ENCODE assay signal across 21 mouse cellular contexts in the genomic region with DNA sequence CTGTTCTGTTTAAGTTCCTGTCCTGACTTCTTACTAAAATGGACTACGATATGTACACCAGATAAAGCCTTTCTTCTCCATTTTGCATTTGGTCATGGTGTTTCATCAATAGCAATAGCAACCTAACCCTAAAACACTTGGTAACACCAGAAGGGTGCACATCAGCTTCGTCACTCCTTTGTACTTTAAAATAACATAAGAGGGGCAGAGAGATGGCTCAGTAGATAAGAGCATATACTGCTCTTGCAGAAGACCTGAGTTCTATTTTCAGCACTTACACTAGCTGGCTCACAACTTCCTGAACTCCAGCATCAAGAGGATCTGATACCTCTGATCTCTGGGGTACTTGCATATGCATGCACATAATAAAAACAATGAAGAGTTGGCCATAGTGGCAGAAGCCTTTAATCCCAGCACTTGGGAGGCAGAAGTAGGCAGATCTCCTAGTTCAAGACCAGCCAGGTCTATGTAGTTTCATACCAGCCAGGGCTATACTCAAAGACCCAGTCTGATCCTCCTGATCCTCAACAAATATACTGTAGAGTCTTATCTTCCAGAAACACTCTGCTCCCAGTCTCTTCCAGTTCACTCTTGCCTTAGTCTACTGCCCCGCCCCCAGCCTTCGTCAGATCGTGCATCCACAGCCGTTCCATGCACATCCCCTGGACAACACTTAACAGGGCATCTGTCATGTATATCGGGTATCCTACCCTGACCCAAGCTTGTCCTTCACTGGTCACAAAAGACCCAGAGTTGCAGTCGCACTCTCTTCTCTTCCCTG. TPM values are rescaled to one million over a fixed set of nuclear protein-coding genes. Genes with fewer than 3 reads are reported as not detected.
A peak's percentile ranks its signal among the peaks of the same experiment; 100 is the strongest.
DNase-seq lines count a peak whose midpoint lies in the region; ATAC-seq and TF ChIP-seq lines count a peak whose summit lies in the region.
"Had no signal": no experiment of that assay in that cellular context is flagged by ENCODE, and none has a peak within 500 bp of the region (broad histone marks: within the 10 kb centered on the region; RNA-seq: fewer than 3 reads in every experiment).

No protein-coding gene starts in this region.

- no peaks in the 10 kb centered on the region for H3K9me3 ChIP-seq in liver, embryonic 15.5 days (replicated peaks)
- H3K9me3 ChIP-seq in intestine, embryonic 15.5 days: no peaks in the 10 kb centered on the region
- H3K9me3 ChIP-seq: hindbrain, embryonic 12.5 days; lung, embryonic 15.5 days; midbrain, embryonic 15.5 days had no signal

- H3K36me3 ChIP-seq in liver, embryonic 15.5 days (replicated peaks): no peaks in the 10 kb centered on the region
- no peaks in the 10 kb centered on the region for H3K36me3 ChIP-seq in intestine, embryonic 15.5 days
- H3K36me3 ChIP-seq: lung, embryonic 15.5 days; midbrain, embryonic 15.5 days had no signal

- peak overlapping the region; percentile 29; the same call in 1 of the 2 replicates for H3K4me2 ChIP-seq in liver, embryonic 15.5 days
- no peak overlapping the region for H3K4me2 ChIP-seq in intestine, embryonic 15.5 days (replicated peaks)
- H3K4me2 ChIP-seq: hindbrain, embryonic 12.5 days; lung, embryonic 15.5 days; midbrain, embryonic 15.5 days had no signal

- no peak for TF ChIP-seq CTCF in lung, adult 2 months (IDR thresholded peaks at IDR 0.05; ENCODE audit: insufficient read depth, low read length)

- no peak overlapping the region for H3K4me3 ChIP-seq in liver, embryonic 15.5 days (replicated peaks)
- no peak overlapping the region for H3K4me3 ChIP-seq in lung, adult 2 months (replicated peaks; ENCODE audit: extremely low read depth, low read depth, low read length)
- no peak overlapping the region for H3K4me3 ChIP-seq in intestine, embryonic 15.5 days (replicated peaks)
- H3K4me3 ChIP-seq: hindbrain, embryonic 12.5 days; lung, embryonic 15.5 days; midbrain, embryonic 15.5 days had no signal

- no peak for TF ChIP-seq POLR2A in lung, adult 2 months (IDR thresholded peaks at IDR 0.05; ENCODE audit: borderline replicate concordance, extremely low read depth, low read depth, low read length)

- DNase-seq in thymus, postnatal 0 days (ENCODE audit: low spot score): peak; percentile 39
- no peak for DNase-seq in thymus, adult 18-20 months
- no peak for DNase-seq in urinary bladder, adult 18-20 months (ENCODE audit: low spot score in 2 of 2)
- DNase-seq in lung, adult 2 months: no peak
- DNase-seq: cerebellum, adult 18-20 months; cerebellum, postnatal 36 days; heart, postnatal 10 days; kidney, postnatal 14 days; spleen, adult 18-20 months had no signal

- H3K9ac ChIP-seq in liver, embryonic 15.5 days: peak overlapping the region; percentile 40; the same call in 1 of the 2 replicates
- H3K9ac ChIP-seq in intestine, embryonic 15.5 days: no peak overlapping the region
- H3K9ac ChIP-seq: hindbrain, embryonic 12.5 days; lung, embryonic 15.5 days; midbrain, embryonic 15.5 days had no signal

- peaks cover 39% of the 10 kb centered on the region for H3K4me1 ChIP-seq in liver, embryonic 15.5 days (replicated peaks)
- no peaks in the 10 kb centered on the region for H3K4me1 ChIP-seq in lung, adult 2 months (ENCODE audit: control insufficient read depth, insufficient read depth, low read length)
- H3K4me1 ChIP-seq in intestine, embryonic 15.5 days (replicated peaks): no peaks in the 10 kb centered on the region
- H3K4me1 ChIP-seq: hindbrain, embryonic 12.5 days; lung, embryonic 15.5 days; midbrain, embryonic 15.5 days had no signal

- no peaks in the 10 kb centered on the region for H3K27me3 ChIP-seq in liver, embryonic 15.5 days
- H3K27me3 ChIP-seq in intestine, embryonic 15.5 days (replicated peaks): no peaks in the 10 kb centered on the region
- H3K27me3 ChIP-seq: hindbrain, embryonic 12.5 days; lung, embryonic 15.5 days; midbrain, embryonic 15.5 days had no signal

- ATAC-seq in erythroblast, adult 5-6 weeks (replicated peaks; ENCODE audit: low FRiP score, poor library complexity, severe bottlenecking): peak; percentile 67
- peak; percentile 80 for ATAC-seq in liver, embryonic 15.5 days (ENCODE audit: insufficient read depth)
- ATAC-seq in intestine, embryonic 15.5 days: no peak
- ATAC-seq: intestine, postnatal 0 days; midbrain, embryonic 15.5 days had no signal

- peak overlapping the region; percentile 66 for H3K27ac ChIP-seq in liver, embryonic 15.5 days (replicated peaks)
- no peak overlapping the region for H3K27ac ChIP-seq in intestine, embryonic 15.5 days
- H3K27ac ChIP-seq: hindbrain, embryonic 12.5 days; lung, embryonic 15.5 days; midbrain, embryonic 15.5 days had no signal

- WGBS in liver, embryonic 15.5 days (ENCODE audit: insufficient replicate concordance): 40% methylated on average over 8 of the region's 8 CpGs
- WGBS in lung, adult 2 months: 76% methylated on average over 8 of the region's 8 CpGs
- 78% methylated on average over 8 of the region's 8 CpGs for WGBS in intestine, embryonic 15.5 days

RNA-seq across cellular contexts. Expression of a gene that starts 10.0 kb away (rescaled TPM):
- polyA plus RNA-seq in thymus, postnatal 0 days (2015; fragmentation: Nextera tagmentation; extraction: Ambion mirVana): 5.7 and 5.8 TPM in 2 replicates
- total RNA-seq in erythroblast, adult 5-6 weeks (2015; ENCODE audit: low replicate concordance): 1.3 TPM in 1 of 2 replicates, not detected in the other
- total RNA-seq in erythroblast, adult 5-6 weeks (2017; ENCODE audit: low replicate concordance): 0.51 and 1.3 TPM in 2 replicates
- polyA plus RNA-seq in liver, embryonic 15.5 days (2015; fragmentation: Nextera tagmentation; extraction: Ambion mirVana): 2.2 and 2.6 TPM in 2 replicates
- 5.3 and 7.4 TPM in 2 replicates for polyA plus RNA-seq in lung, adult 2 months (2012; rRNA removed)
- 6.7 and 6.8 TPM in 2 replicates for polyA plus RNA-seq in intestine, embryonic 15.5 days (2015; fragmentation: Nextera tagmentation; extraction: Ambion mirVana)

RNA-seq across cellular contexts. Expression of a gene that starts 10.4 kb away (rescaled TPM):
- polyA plus RNA-seq in thymus, postnatal 0 days (2015; fragmentation: Nextera tagmentation; extraction: Ambion mirVana): 0.06 and 0.08 TPM in 2 replicates
- total RNA-seq in erythroblast, adult 5-6 weeks (2015; ENCODE audit: low replicate concordance): not detected in 2 replicates
- total RNA-seq in erythroblast, adult 5-6 weeks (2017; ENCODE audit: low replicate concordance): not detected in 2 replicates
- 17.2 and 22.1 TPM in 2 replicates for polyA plus RNA-seq in liver, embryonic 15.5 days (2015; fragmentation: Nextera tagmentation; extraction: Ambion mirVana)
- 0.20 and 0.75 TPM in 2 replicates for polyA plus RNA-seq in lung, adult 2 months (2012; rRNA removed)
- polyA plus RNA-seq in intestine, embryonic 15.5 days (2015; fragmentation: Nextera tagmentation; extraction: Ambion mirVana): 0.41 and 0.53 TPM in 2 replicates
- total RNA-seq: heart, adult 8-10 months; heart, postnatal 10 days; megakaryocyte, adult 5-6 weeks had no signal
- polyA plus RNA-seq: embryonic facial prominence, embryonic 11.5 days; limb, embryonic 11.5 days; lung, embryonic 15.5 days; stomach, embryonic 14.5 days had no signal

RNA-seq across cellular contexts. Expression of a gene that starts 11.3 kb away (rescaled TPM):
- 236 and 274 TPM in 2 replicates for polyA plus RNA-seq in thymus, postnatal 0 days (2015; fragmentation: Nextera tagmentation; extraction: Ambion mirVana)
- total RNA-seq in erythroblast, adult 5-6 weeks (2015; ENCODE audit: low replicate concordance): 209 and 235 TPM in 2 replicates
- total RNA-seq in erythroblast, adult 5-6 weeks (2017; ENCODE audit: low replicate concordance): 226 and 257 TPM in 2 replicates
- polyA plus RNA-seq in liver, embryonic 15.5 days (2015; fragmentation: Nextera tagmentation; extraction: Ambion mirVana): 75.3 and 89.4 TPM in 2 replicates
- 170 and 214 TPM in 2 replicates for polyA plus RNA-seq in lung, adult 2 months (2012; rRNA removed)
- 218 and 244 TPM in 2 replicates for polyA plus RNA-seq in intestine, embryonic 15.5 days (2015; fragmentation: Nextera tagmentation; extraction: Ambion mirVana)

RNA-seq across cellular contexts. Expression of a gene that starts 22.0 kb away (rescaled TPM):
- polyA plus RNA-seq in thymus, postnatal 0 days (2015; fragmentation: Nextera tagmentation; extraction: Ambion mirVana): 4.9 and 5.0 TPM in 2 replicates
- total RNA-seq in erythroblast, adult 5-6 weeks (2015; ENCODE audit: low replicate concordance): 2.1 and 2.3 TPM in 2 replicates
- total RNA-seq in erythroblast, adult 5-6 weeks (2017; ENCODE audit: low replicate concordance): 2.1 and 2.5 TPM in 2 replicates
- polyA plus RNA-seq in liver, embryonic 15.5 days (2015; fragmentation: Nextera tagmentation; extraction: Ambion mirVana): 2.5 and 2.7 TPM in 2 replicates
- 6.1 and 6.8 TPM in 2 replicates for polyA plus RNA-seq in lung, adult 2 months (2012; rRNA removed)
- 8.3 and 8.6 TPM in 2 replicates for polyA plus RNA-seq in intestine, embryonic 15.5 days (2015; fragmentation: Nextera tagmentation; extraction: Ambion mirVana)

RNA-seq across cellular contexts. Expression of a gene that starts 22.2 kb away (rescaled TPM):
- polyA plus RNA-seq in thymus, postnatal 0 days (2015; fragmentation: Nextera tagmentation; extraction: Ambion mirVana): 27.8 and 30.8 TPM in 2 replicates
- total RNA-seq in erythroblast, adult 5-6 weeks (2015; ENCODE audit: low replicate concordance): 2.7 and 8.2 TPM in 2 replicates
- 21.2 and 23.4 TPM in 2 replicates for total RNA-seq in erythroblast, adult 5-6 weeks (2017; ENCODE audit: low replicate concordance)
- 11.8 and 13.3 TPM in 2 replicates for polyA plus RNA-seq in liver, embryonic 15.5 days (2015; fragmentation: Nextera tagmentation; extraction: Ambion mirVana)
- polyA plus RNA-seq in lung, adult 2 months (2012; rRNA removed): 23.5 and 30.7 TPM in 2 replicates
- polyA plus RNA-seq in intestine, embryonic 15.5 days (2015; fragmentation: Nextera tagmentation; extraction: Ambion mirVana): 20.7 and 21.2 TPM in 2 replicates

Comparison
In these comparisons a context has a peak if more than half of its experiments do, and no peak if none do; other contexts are left out.
1. RNA of a gene that starts 10.4 kb away (polyA plus RNA-seq): 17.2 to 22.1 TPM in liver, embryonic 15.5 days; 0.20 to 0.75 TPM in lung, adult 2 months, 0.41 to 0.53 TPM in intestine, embryonic 15.5 days and 0.06 to 0.08 TPM in thymus, postnatal 0 days; every median in the first group is over 10 times any median in the second.